ENCODE assay signal across 8 mouse cellular contexts in genomic region chr17:27325002-27325460, GRCm38 (mm10).
DNase-seq lines count a peak whose midpoint lies in the region; ATAC-seq and TF ChIP-seq lines count a peak whose summit lies in the region.

No protein-coding gene starts in this region.

- TF ChIP-seq POLR2A in olfactory bulb, adult 2 months (IDR thresholded peaks at IDR 0.05; ENCODE audit: insufficient read depth, low read depth, low read length), result no peak

- no peaks in the 10 kb centered on the region for H3K36me3 ChIP-seq in embryonic facial prominence, embryonic 12.5 days
- no peaks in the 10 kb centered on the region for H3K36me3 ChIP-seq in heart, embryonic 13.5 days
- H3K36me3 ChIP-seq in kidney, postnatal 0 days (ENCODE audit: insufficient read depth, low read length), result no peaks in the 10 kb centered on the region
- no peaks in the 10 kb centered on the region for H3K36me3 ChIP-seq in lung, embryonic 15.5 days

- peak overlapping the region; percentile 18 for H3K4me3 ChIP-seq in embryonic facial prominence, embryonic 12.5 days
- peak overlapping the region; percentile 36 for H3K4me3 ChIP-seq in heart, embryonic 13.5 days
- H3K4me3 ChIP-seq in kidney, postnatal 0 days (replicated peaks; ENCODE audit: low read depth, low read length), result 0 out of 2 replicates have a peak overlapping the region, but pooled peaks have one; percentile 11
- peak overlapping the region; percentile 16; the same call in 1 of the 2 replicates for H3K4me3 ChIP-seq in lung, embryonic 15.5 days
- peak overlapping the region; percentile 15; the same call in 1 of the 2 replicates for H3K4me3 ChIP-seq in olfactory bulb, adult 2 months (ENCODE audit: insufficient read depth, low read depth, low read length)

- H3K27me3 ChIP-seq in embryonic facial prominence, embryonic 12.5 days, result peaks cover 14% of the 10 kb centered on the region
- H3K27me3 ChIP-seq in heart, embryonic 13.5 days (replicated peaks), result peaks cover 67% of the 10 kb centered on the region
- no peaks in the 10 kb centered on the region for H3K27me3 ChIP-seq in kidney, postnatal 0 days (ENCODE audit: insufficient read depth, low read length)
- H3K27me3 ChIP-seq in lung, embryonic 15.5 days, result peaks cover 19% of the 10 kb centered on the region

- peak overlapping the region; percentile 44 for H3K4me2 ChIP-seq in embryonic facial prominence, embryonic 12.5 days (replicated peaks)
- peak overlapping the region; percentile 63 for H3K4me2 ChIP-seq in heart, embryonic 13.5 days
- H3K4me2 ChIP-seq in kidney, postnatal 0 days (ENCODE audit: low read length), result peak overlapping the region; percentile 51
- H3K4me2 ChIP-seq in lung, embryonic 15.5 days, result peak overlapping the region; percentile 48

- no peak overlapping the region for H3K27ac ChIP-seq in embryonic facial prominence, embryonic 12.5 days
- no peak overlapping the region for H3K27ac ChIP-seq in heart, embryonic 13.5 days (replicated peaks)
- H3K27ac ChIP-seq in kidney, postnatal 0 days, result no peak overlapping the region
- H3K27ac ChIP-seq in lung, embryonic 15.5 days, result no peak overlapping the region
- no peak overlapping the region for H3K27ac ChIP-seq in olfactory bulb, adult 2 months (ENCODE audit: insufficient read depth, low read depth, low read length)

- DNase-seq in layer of hippocampus, adult 18-20 months (ENCODE audit: low spot score in 2 of 2), result peak; percentile 11 to 31
- no peak for DNase-seq in layer of hippocampus, adult 9-10 months (ENCODE audit: low spot score)
- peak; percentile 91 for DNase-seq in kidney, postnatal 0 days (ENCODE audit: low spot score)
- DNase-seq in thymus, postnatal 10 days (ENCODE audit: low spot score in 2 of 2), result peak; percentile 66 to 68

- WGBS in embryonic facial prominence, embryonic 12.5 days, result 10% methylated on average over 18 of the region's 18 CpGs
- WGBS in heart, embryonic 13.5 days, result 4% methylated on average over 18 of the region's 18 CpGs
- WGBS in kidney, postnatal 0 days, result 6% methylated on average over 18 of the region's 18 CpGs
- 8% methylated on average over 18 of the region's 18 CpGs for WGBS in lung, embryonic 15.5 days
- WGBS in olfactory bulb, adult 2 months, result 6% methylated on average over 18 of the region's 18 CpGs

- H3K9me3 ChIP-seq in embryonic facial prominence, embryonic 12.5 days, result no peaks in the 10 kb centered on the region
- no peaks in the 10 kb centered on the region for H3K9me3 ChIP-seq in heart, embryonic 13.5 days
- H3K9me3 ChIP-seq in kidney, postnatal 0 days (replicated peaks; ENCODE audit: low read length), result no peaks in the 10 kb centered on the region
- no peaks in the 10 kb centered on the region for H3K9me3 ChIP-seq in lung, embryonic 15.5 days

- ATAC-seq in embryonic facial prominence, embryonic 12.5 days (ENCODE audit: insufficient number of reproducible peaks, insufficient read depth, low FRiP score, low TSS enrichment), result peak; percentile 67; the same call in 1 of the 2 replicates
- ATAC-seq in heart, embryonic 13.5 days (ENCODE audit: extremely low read depth, insufficient number of reproducible peaks, low FRiP score, low TSS enrichment), result peak; percentile 63
- ATAC-seq in kidney, postnatal 0 days (replicated peaks; ENCODE audit: low FRiP score, low read depth), result peak; percentile 92
- ATAC-seq in lung, embryonic 15.5 days (ENCODE audit: borderline replicate concordance, extremely low read depth, low FRiP score, low TSS enrichment), result peak; percentile 78

- H3K4me1 ChIP-seq in embryonic facial prominence, embryonic 12.5 days, result no peaks in the 10 kb centered on the region
- H3K4me1 ChIP-seq in heart, embryonic 13.5 days, result peaks cover 8% of the 10 kb centered on the region
- 0 out of 2 replicates have a peak, but pooled peaks cover 4% of the 10 kb centered on the region for H3K4me1 ChIP-seq in kidney, postnatal 0 days (replicated peaks; ENCODE audit: insufficient read depth, low read length)
- peaks cover 7% of the 10 kb centered on the region; the same call in 1 of the 2 replicates for H3K4me1 ChIP-seq in lung, embryonic 15.5 days
- H3K4me1 ChIP-seq in olfactory bulb, adult 2 months (ENCODE audit: control insufficient read depth, insufficient read depth, low read length), result peaks cover 10% of the 10 kb centered on the region

- no peak for TF ChIP-seq CTCF in kidney, postnatal 0 days (IDR thresholded peaks at IDR 0.05; ENCODE audit: low read depth)
- TF ChIP-seq CTCF in olfactory bulb, adult 2 months (IDR thresholded peaks at IDR 0.05; ENCODE audit: insufficient read depth, low read depth, low read length), result no peak

- H3K9ac ChIP-seq in embryonic facial prominence, embryonic 12.5 days, result 0 out of 2 replicates have a peak overlapping the region, but pooled peaks have one; percentile 7
- H3K9ac ChIP-seq in heart, embryonic 13.5 days, result no peak overlapping the region
- H3K9ac ChIP-seq in kidney, postnatal 0 days (ENCODE audit: low read depth, low read length), result no peak overlapping the region
- H3K9ac ChIP-seq in lung, embryonic 15.5 days, result no peak overlapping the region
